Mouse (Mus musculus): ENCODE measurements at regions not wholly inside any gene's neighbourhood (a gene's known extent, or its start where the extent isn't known, plus 50 kb on each side); places are given as distances from the start of the nearest gene placed in this dataset.

DNA sequence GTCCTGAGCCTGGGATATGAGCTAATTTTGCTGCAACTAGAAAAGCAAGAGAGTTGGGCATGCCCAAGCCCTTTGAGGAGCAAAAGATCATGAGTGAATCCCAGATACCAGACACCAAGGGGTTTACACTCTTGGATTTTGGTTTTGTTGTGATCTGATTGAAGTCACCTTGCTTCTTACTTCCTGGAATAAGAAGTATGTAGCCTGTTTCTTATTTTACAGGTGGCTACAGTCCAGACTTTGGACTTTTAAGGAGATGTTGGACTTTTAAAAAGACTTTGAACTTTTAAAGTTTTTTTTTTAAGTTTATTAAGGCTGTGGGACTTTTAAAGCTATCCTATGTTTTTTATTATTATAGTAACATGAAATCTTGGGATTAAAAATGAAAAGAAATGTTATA lies 332.0 kb upstream of the Hs6st1 start:
- no peak for TF ChIP-seq GATA1 (IDR thresholded peaks at IDR 0.05; ENCODE audit: borderline replicate concordance, low read length)
- TF ChIP-seq FLI1 (IDR thresholded peaks at IDR 0.05; ENCODE audit: low read length), result no peak

Measured in megakaryocyte, embryonic 14.5 days (primary cell).